Mouse (Mus musculus): ENCODE measurements at regions not wholly inside any gene's neighbourhood (a gene's known extent, or its start where the extent isn't known, plus 50 kb on each side); places are given as distances from the start of the nearest gene placed in this dataset.

DNA sequence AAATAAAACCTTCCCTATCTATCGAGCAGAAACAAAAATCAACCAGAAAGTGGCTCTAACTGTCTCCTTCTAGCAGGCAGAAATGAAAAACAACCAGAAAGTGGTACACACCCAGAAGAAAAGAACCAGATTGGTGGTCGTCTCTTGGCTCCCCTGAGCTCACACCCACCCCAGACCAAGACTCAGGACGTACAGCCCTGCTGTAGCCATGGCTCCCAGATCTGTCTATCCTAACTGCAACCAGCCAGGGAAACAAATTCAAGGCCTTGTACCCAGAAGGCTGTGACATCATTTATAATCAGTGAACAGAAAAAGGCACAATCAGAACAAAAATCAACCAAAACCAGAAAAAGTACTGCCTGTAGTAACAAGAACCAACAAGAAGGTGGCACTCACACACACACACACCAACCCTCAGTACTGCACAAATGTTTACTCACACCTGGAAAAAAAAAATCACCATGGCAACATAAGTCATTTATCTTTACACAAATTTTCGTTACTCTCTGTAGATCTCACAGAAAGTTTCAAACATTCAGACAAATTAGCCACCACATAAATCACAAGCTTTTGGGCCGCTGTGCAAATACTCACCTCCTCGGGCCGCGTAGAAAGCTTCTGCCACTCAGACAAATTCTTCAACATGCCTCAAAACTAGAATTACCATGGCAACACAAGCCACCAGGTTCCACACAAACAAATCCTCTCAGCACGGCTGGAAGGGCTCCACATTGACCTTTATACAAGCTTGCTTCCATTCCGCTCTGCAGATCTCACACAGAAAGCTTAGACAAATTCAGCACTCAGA is 85.1 kb upstream of the Smlr1 start:
- peak; percentile 38 for TF ChIP-seq CTCF (conservative IDR thresholded peaks at IDR 0.05; ENCODE audit: low read length)
- TF ChIP-seq NANOG (IDR thresholded peaks at IDR 0.05; ENCODE audit: borderline replicate concordance, low read length) = no peak

Data from E14TG2a.4 (cell line).